Mouse (Mus musculus): Measurements from ENCODE around the gene Tbk1.

- no peak for TF ChIP-seq CTCF (IDR thresholded peaks at IDR 0.05; ENCODE audit: insufficient read depth, low read length)
- no peak for TF ChIP-seq POLR2A (IDR thresholded peaks at IDR 0.05; ENCODE audit: borderline replicate concordance, extremely low read depth, low read depth, low read length)
Measured at GRCm38 (mm10) chr10:121527114-121527513, 59.5 kb downstream of the Tbk1 start.

All from lung, adult 2 months (tissue).